Mouse (Mus musculus): ENCODE data around the gene Fbxo11. TPM values are rescaled to one million over a fixed set of nuclear protein-coding genes. Genes with fewer than 3 reads are reported as not detected.
A peak's percentile ranks its signal among the peaks of the same experiment; 100 is the strongest.

Fbxo11 gene
- 51.3 and 53.9 TPM in 2 replicates for polyA plus RNA-seq (2014; fragmentation: Nextera tagmentation; extraction: Ambion mirVana)

DNA sequence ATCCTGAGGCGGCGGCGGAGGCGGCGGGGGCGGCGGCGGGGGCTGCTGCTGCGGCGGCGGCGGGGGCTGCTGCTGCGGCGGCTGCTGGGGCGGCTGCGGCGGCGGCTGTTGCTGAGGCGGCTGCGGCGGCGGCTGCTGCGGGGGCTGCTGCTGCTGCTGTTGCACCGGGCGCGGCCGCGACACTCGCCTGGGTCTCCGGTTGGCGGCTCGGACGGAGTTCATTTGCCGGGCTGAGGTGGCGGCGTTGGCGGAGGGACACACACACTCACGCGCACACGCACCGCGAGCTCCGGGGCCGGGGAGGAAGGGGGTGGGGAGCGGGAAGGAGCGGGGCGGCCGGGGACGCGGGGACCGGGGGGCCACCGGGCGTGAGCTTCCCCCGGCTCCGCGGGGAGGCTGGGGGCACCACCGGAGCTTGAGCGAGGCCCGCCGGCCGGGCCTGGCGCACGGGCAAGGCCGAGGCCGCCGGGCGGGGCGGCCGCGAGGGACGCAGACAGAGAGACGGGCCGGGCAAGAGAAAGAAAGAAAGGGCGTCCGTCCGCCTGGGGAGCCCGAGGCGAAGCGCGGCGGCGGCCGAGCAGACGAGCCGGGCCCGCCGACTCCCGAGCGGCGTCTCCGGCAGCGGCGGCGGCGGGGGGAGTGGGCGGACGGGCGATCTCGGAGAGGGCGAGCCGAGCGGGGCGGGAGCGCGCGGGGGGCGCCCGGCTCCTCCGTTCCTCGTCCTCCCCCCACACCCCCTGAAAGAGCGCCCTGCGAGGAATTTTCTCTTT, at the start of gene Fbxo11:
Fbxo11 (minus strand) TSS at position 261 of the 770 bp plus-strand sequence.
- Histone ChIP-seq H3K27ac (replicated peaks; ENCODE audit: low read depth, low read length) (peak within 1 kb of the TSS; percentile 100), H3K4me1 (ENCODE audit: control insufficient read depth, insufficient read depth, low read length) (peaks cover 17% of the 10 kb centered on the region), H3K4me2 (ENCODE audit: low read length) (peak within 1 kb of the TSS; percentile 62), H3K4me3 (replicated peaks; ENCODE audit: low read depth, low read length) (peak within 1 kb of the TSS; percentile 99), H3K27me3 (ENCODE audit: control insufficient read depth, insufficient read depth, low read length) (no peaks in the 10 kb centered on the region), H3K36me3 (ENCODE audit: control insufficient read depth, insufficient read depth, low read length) (no peaks in the 10 kb centered on the region), H3K9ac (replicated peaks; ENCODE audit: low read length) (peak within 1 kb of the TSS; percentile 100), H3K9me3 (ENCODE audit: control insufficient read depth, low read length) (no peaks in the 10 kb centered on the region)
- ATAC-seq (ENCODE audit: low FRiP score, low TSS enrichment), result peak; percentile 15
- DNase-seq, result peak; percentile 74
- WGBS, result under 1% methylated on average over 96 of the region's 112 CpGs

DNA sequence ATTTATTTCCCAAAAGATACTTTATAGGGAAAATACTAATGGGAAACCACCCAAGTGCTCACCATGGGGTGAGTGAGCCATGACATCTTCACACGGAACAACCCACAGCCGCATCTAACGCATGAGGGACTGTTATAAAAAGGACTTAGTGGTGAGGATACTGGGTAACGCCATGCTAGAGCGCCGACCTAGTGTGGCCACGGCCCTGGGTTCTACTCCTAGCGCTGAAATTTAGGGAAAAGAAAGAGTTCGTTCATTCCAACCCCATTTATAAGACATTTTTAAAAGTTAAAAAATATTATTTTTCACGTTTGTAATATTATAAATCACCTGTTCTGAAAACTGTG, 48.8 kb upstream of the Fbxo11 start:
- no peak for ATAC-seq (ENCODE audit: low FRiP score, low TSS enrichment)

DNA sequence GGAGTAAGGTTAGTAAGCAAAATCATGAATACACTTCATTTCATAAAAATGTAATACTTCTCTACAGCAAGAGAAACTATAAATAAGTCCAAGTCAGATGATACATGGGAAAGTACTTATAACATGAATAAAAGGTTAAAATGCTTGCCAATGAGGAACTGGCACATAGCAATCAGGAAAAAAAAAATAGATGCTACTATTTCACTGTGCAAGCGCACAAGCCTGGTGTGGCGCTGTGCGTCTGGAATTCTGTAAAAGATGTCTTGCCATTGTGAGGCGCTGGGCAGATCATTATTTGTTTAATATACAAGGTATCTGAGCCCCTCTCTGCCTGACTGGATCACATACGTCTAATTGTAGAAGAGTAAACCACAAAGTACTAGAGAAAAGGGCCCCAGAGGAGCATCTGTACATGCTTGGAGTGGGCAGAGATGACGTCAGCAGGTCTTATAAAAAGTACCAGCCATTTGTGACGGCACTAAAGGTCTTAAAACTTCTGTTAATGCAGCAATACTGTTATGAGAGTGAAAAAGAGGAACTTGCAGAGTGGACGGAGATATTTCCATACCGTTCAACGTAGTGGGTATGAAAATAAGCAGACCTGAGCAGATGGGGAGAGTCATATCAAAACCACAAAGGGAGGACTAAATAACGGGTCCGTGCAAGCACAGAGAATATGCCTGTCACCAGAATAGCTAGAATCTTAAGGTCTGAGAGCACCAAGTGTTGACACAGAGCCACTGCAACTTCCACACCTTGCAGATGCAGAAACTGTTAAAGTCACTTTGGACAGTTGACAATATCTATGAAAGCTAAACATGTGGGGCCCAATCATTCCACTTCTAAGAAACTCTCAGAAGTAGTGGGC, 48.2 kb upstream of the Fbxo11 start:
- Histone ChIP-seq H3K9ac (replicated peaks; ENCODE audit: low read length) (no peak overlapping the region), H3K27ac (replicated peaks; ENCODE audit: low read depth, low read length) (no peak overlapping the region), H3K36me3 (ENCODE audit: control insufficient read depth, insufficient read depth, low read length) (no peaks in the 10 kb centered on the region), H3K9me3 (ENCODE audit: control insufficient read depth, low read length) (no peaks in the 10 kb centered on the region), H3K27me3 (ENCODE audit: control insufficient read depth, insufficient read depth, low read length) (no peaks in the 10 kb centered on the region), H3K4me2 (ENCODE audit: low read length) (no peak overlapping the region), H3K4me3 (replicated peaks; ENCODE audit: low read depth, low read length) (no peak overlapping the region), H3K4me1 (ENCODE audit: control insufficient read depth, insufficient read depth, low read length) (no peaks in the 10 kb centered on the region)
- ATAC-seq (ENCODE audit: low FRiP score, low TSS enrichment) (no peak), DNase-seq (no peak)
- 90% methylated on average over 12 of the region's 12 CpGs for WGBS

More for the DNA sequence above, 48.8 kb upstream of the Fbxo11 start:
- 92% methylated on average over 10 of the region's 10 CpGs for WGBS
- Histone ChIP-seq H3K4me3 (replicated peaks; ENCODE audit: low read depth, low read length) (no peak overlapping the region), H3K4me2 (ENCODE audit: low read length) (no peak overlapping the region), H3K4me1 (ENCODE audit: control insufficient read depth, insufficient read depth, low read length) (no peaks in the 10 kb centered on the region), H3K36me3 (ENCODE audit: control insufficient read depth, insufficient read depth, low read length) (no peaks in the 10 kb centered on the region), H3K9ac (replicated peaks; ENCODE audit: low read length) (no peak overlapping the region), H3K27me3 (ENCODE audit: control insufficient read depth, insufficient read depth, low read length) (no peaks in the 10 kb centered on the region), H3K9me3 (ENCODE audit: control insufficient read depth, low read length) (no peaks in the 10 kb centered on the region), H3K27ac (replicated peaks; ENCODE audit: low read depth, low read length) (no peak overlapping the region)
- no peak for DNase-seq

DNA sequence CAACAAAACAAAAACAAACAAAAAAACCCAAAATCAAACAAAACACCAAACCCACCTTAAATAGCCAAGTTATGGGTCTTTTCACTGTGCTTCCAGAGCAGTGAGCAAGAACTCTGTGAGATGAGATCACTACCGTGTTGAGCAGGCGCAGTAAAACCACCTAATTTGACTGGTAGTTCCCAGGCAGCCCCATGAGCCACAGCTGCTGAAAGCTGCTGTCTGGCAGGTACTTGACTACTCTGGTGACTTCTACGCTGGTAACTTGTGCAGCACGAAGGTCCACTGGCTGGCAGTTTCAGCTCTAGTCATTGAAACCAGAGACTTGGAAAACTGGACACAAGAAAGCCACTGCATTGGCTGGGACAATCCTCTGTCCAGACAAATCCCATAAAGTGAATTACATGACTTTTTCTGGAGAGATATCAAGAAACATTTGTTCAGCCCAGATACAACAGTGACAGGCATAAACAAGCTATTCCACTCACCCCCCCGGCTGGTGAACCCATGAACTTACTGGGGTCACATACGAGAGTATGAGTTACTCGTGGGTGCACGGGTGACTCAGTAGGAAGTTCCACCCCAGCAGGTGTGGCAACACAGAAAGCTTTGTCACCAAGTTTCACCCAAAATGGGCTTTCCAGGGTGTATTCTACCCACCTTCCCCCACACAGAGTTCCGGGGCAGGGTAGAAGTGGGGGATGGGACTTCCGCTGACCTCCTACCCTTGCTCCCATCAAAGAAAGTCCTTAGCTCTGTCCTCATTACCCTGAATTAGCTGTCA, 47.0 kb upstream of the Fbxo11 start:
- no peak overlapping the region for H3K4me3 ChIP-seq (replicated peaks; ENCODE audit: low read depth, low read length)
- H3K9ac ChIP-seq (replicated peaks; ENCODE audit: low read length), result no peak overlapping the region
- no peaks in the 10 kb centered on the region for H3K36me3 ChIP-seq (ENCODE audit: control insufficient read depth, insufficient read depth, low read length)
- no peaks in the 10 kb centered on the region for H3K27me3 ChIP-seq (ENCODE audit: control insufficient read depth, insufficient read depth, low read length)
- H3K27ac ChIP-seq (replicated peaks; ENCODE audit: low read depth, low read length), result no peak overlapping the region
- H3K4me2 ChIP-seq (ENCODE audit: low read length), result no peak overlapping the region
- no peak for ATAC-seq (ENCODE audit: low FRiP score, low TSS enrichment)
- WGBS, result 87% methylated on average over 10 of the region's 10 CpGs
- no peak for DNase-seq
- no peaks in the 10 kb centered on the region for H3K4me1 ChIP-seq (ENCODE audit: control insufficient read depth, insufficient read depth, low read length)
- H3K9me3 ChIP-seq (ENCODE audit: control insufficient read depth, low read length), result no peaks in the 10 kb centered on the region

DNA sequence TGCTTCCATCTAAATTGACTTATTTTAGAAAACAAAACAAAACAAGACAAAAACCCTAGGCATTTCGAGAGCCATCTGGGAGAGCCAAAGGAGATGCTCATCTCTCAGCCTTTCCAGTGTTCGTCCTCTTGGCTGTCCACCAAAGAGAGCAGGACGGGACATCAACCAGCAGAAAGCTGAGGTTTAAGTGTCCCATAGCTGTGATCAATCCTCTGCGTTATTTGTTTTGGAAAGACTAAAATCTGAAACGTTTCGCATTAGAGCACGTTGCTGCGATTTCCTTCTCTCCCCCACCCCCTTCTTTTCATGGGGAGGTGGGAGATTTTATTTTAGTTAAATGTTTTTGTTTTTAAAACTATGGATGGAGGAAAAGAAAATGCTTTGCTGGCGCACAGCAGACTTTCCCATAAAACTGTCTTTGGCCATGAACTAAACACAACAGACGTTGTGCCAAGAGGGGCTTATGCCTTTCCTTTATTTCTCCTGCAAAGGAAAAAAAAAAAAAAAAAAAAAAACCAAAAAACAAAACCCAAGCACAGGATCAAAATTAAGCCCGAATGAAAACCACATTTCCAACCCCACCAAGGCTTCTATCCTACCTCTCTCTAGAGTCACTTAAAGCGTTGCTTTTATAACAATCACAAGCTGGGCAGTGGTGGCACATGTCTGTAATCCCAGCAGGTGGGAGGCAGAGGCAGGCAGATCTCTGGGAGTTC, 46.1 kb upstream of the Fbxo11 start:
- Histone ChIP-seq H3K4me1 (ENCODE audit: control insufficient read depth, insufficient read depth, low read length) (no peaks in the 10 kb centered on the region), H3K27ac (replicated peaks; ENCODE audit: low read depth, low read length) (no peak overlapping the region), H3K9ac (replicated peaks; ENCODE audit: low read length) (no peak overlapping the region), H3K27me3 (ENCODE audit: control insufficient read depth, insufficient read depth, low read length) (no peaks in the 10 kb centered on the region), H3K9me3 (ENCODE audit: control insufficient read depth, low read length) (no peaks in the 10 kb centered on the region), H3K36me3 (ENCODE audit: control insufficient read depth, insufficient read depth, low read length) (no peaks in the 10 kb centered on the region), H3K4me3 (replicated peaks; ENCODE audit: low read depth, low read length) (no peak overlapping the region), H3K4me2 (ENCODE audit: low read length) (no peak overlapping the region)
- no peak for ATAC-seq (ENCODE audit: low FRiP score, low TSS enrichment)
- no peak for DNase-seq
- 90% methylated on average over 12 of the region's 12 CpGs for WGBS

DNA sequence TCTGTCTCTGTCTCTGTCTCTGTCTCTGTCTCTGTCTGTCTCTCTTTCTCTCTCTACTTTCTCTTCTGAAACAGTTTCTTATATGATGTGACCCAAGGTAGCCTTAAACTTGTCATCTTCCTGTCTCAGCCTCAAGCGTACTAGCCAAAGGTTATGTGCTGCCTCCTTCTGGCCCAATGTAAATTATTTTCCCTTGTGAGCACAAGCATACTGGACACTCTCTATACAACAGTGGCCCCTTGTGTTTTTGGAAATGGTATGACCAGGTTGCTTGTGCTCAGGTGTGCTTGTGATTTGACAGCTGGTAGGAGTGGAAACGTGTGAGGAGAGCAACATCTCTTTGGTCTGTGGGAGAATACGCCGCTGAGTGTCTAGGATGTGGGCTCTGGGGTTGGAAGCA, 42.6 kb upstream of the Fbxo11 start:
- Histone ChIP-seq H3K9me3 (ENCODE audit: control insufficient read depth, low read length) (no peaks in the 10 kb centered on the region), H3K4me2 (ENCODE audit: low read length) (no peak overlapping the region), H3K4me3 (replicated peaks; ENCODE audit: low read depth, low read length) (no peak overlapping the region), H3K9ac (replicated peaks; ENCODE audit: low read length) (no peak overlapping the region), H3K27ac (replicated peaks; ENCODE audit: low read depth, low read length) (no peak overlapping the region), H3K36me3 (ENCODE audit: control insufficient read depth, insufficient read depth, low read length) (no peaks in the 10 kb centered on the region), H3K4me1 (ENCODE audit: control insufficient read depth, insufficient read depth, low read length) (no peaks in the 10 kb centered on the region), H3K27me3 (ENCODE audit: control insufficient read depth, insufficient read depth, low read length) (no peaks in the 10 kb centered on the region)
- no peak for DNase-seq
- no peak for ATAC-seq (ENCODE audit: low FRiP score, low TSS enrichment)
- 86% methylated on average over 4 of the region's 4 CpGs for WGBS

DNA sequence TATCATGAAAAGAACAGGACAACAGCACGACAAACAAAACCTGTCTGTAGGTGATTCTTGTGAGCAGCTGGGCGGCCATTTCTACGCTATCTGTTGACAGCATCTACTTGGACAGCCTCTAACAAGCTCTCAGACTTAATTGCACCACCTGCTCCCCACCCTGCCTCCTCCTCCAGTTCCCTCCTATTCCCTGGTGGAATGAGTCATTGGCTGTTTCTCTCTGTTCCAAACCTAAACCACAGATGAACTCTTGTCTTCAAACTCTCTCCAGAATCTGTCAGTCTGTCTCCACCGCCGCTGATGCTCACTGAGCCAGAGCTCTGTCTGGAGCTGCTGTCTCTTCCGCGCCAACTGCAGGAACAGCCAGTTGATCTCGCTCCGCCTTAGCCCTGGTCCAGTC, 41.3 kb upstream of the Fbxo11 start:
- no peak overlapping the region for H3K4me3 ChIP-seq (replicated peaks; ENCODE audit: low read depth, low read length)
- ATAC-seq (ENCODE audit: low FRiP score, low TSS enrichment), result no peak
- DNase-seq, result no peak
- H3K36me3 ChIP-seq (ENCODE audit: control insufficient read depth, insufficient read depth, low read length), result no peaks in the 10 kb centered on the region
- no peaks in the 10 kb centered on the region for H3K9me3 ChIP-seq (ENCODE audit: control insufficient read depth, low read length)
- no peak overlapping the region for H3K4me2 ChIP-seq (ENCODE audit: low read length)
- 82% methylated on average over 9 of the region's 9 CpGs for WGBS
- no peaks in the 10 kb centered on the region for H3K27me3 ChIP-seq (ENCODE audit: control insufficient read depth, insufficient read depth, low read length)
- no peak overlapping the region for H3K27ac ChIP-seq (replicated peaks; ENCODE audit: low read depth, low read length)
- no peak overlapping the region for H3K9ac ChIP-seq (replicated peaks; ENCODE audit: low read length)
- H3K4me1 ChIP-seq (ENCODE audit: control insufficient read depth, insufficient read depth, low read length), result no peaks in the 10 kb centered on the region

DNA sequence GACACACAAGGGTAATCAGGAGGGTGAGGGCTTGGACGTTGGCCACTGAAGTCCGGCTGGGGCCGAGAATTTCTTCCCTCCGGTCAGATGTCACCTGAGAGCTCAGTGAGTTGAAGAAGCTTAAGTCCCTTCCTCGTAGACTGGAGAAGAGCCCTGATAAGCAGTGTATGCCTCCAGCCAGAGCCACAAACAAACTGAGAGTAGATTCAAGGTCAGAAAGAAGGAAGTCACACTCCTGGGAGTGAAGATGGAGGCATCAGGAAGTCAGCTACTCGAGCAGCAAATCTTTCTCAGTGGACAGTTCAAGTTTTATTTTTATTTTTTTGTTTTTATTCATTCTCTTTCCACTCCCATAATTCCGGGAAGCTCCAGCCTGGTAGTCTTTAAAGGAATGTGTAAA, 37.5 kb upstream of the Fbxo11 start:
- WGBS, result 90% methylated on average over 7 of the region's 7 CpGs

More for the DNA sequence above, 37.5 kb upstream of the Fbxo11 start:
- no peaks in the 10 kb centered on the region for H3K36me3 ChIP-seq (ENCODE audit: control insufficient read depth, insufficient read depth, low read length)
- H3K9ac ChIP-seq (replicated peaks; ENCODE audit: low read length), result no peak overlapping the region
- H3K27me3 ChIP-seq (ENCODE audit: control insufficient read depth, insufficient read depth, low read length), result no peaks in the 10 kb centered on the region
- no peak overlapping the region for H3K27ac ChIP-seq (replicated peaks; ENCODE audit: low read depth, low read length)
- H3K4me3 ChIP-seq (replicated peaks; ENCODE audit: low read depth, low read length), result no peak overlapping the region
- no peaks in the 10 kb centered on the region for H3K4me1 ChIP-seq (ENCODE audit: control insufficient read depth, insufficient read depth, low read length)
- DNase-seq (no peak), ATAC-seq (ENCODE audit: low FRiP score, low TSS enrichment) (no peak)
- no peaks in the 10 kb centered on the region for H3K9me3 ChIP-seq (ENCODE audit: control insufficient read depth, low read length)
- H3K4me2 ChIP-seq (ENCODE audit: low read length), result no peak overlapping the region
